Mouse (Mus musculus) erythroblast, embryonic 14.5 days (primary cell): ENCODE data around the gene Lgals9. TPM values are rescaled to one million over a fixed set of nuclear protein-coding genes. Genes with fewer than 3 reads are reported as not detected.

Experiments
- H3K27me3 ChIP-seq: 2 replicates; pipeline ENCODE4 v1.6.1; 2012; ENCODE audit warnings: inconsistent platforms; ENCODE audit not compliant: control insufficient read depth
- H3K36me3 ChIP-seq: 2 replicates; pipeline ENCODE4 v1.6.1; 2012; ENCODE audit warnings: mild to moderate bottlenecking, inconsistent platforms; ENCODE audit not compliant: control insufficient read depth
- H3K4me1 ChIP-seq: 2 replicates; pipeline ENCODE4 v1.6.1; 2012; ENCODE audit warnings: inconsistent platforms; ENCODE audit not compliant: control insufficient read depth
- H3K4me3 ChIP-seq: replicated peaks from 2 replicates; pipeline ENCODE3; 2012; ENCODE audit warnings: moderate library complexity, mild to moderate bottlenecking, inconsistent platforms
- H3K9me3 ChIP-seq: 2 replicates; pipeline ENCODE4 v1.6.1; 2012; ENCODE audit warnings: low read length, inconsistent platforms, mixed read lengths; ENCODE audit not compliant: control insufficient read depth
- GATA1 ChIP-seq: IDR thresholded peaks from 2 replicates; pipeline ENCODE4 v1.6.1; 2012; ENCODE audit warnings: low read length, inconsistent platforms, mixed read lengths
- TAL1 ChIP-seq: IDR thresholded peaks from 3 replicates; pipeline ENCODE4 v1.6.1; 2012; ENCODE audit warnings: low read length, inconsistent platforms, mixed read lengths
- polyA plus RNA-seq: library from polyadenylated mRNA; stranded (reverse); fragments of >175 nt; gene quantifications from 2 replicates; pipeline ENCODE4 v1.2.3, GENCODE M21; 2012

The Lgals9 gene
- polyA plus RNA-seq, 1 experiment = 0.11 TPM

DNA sequence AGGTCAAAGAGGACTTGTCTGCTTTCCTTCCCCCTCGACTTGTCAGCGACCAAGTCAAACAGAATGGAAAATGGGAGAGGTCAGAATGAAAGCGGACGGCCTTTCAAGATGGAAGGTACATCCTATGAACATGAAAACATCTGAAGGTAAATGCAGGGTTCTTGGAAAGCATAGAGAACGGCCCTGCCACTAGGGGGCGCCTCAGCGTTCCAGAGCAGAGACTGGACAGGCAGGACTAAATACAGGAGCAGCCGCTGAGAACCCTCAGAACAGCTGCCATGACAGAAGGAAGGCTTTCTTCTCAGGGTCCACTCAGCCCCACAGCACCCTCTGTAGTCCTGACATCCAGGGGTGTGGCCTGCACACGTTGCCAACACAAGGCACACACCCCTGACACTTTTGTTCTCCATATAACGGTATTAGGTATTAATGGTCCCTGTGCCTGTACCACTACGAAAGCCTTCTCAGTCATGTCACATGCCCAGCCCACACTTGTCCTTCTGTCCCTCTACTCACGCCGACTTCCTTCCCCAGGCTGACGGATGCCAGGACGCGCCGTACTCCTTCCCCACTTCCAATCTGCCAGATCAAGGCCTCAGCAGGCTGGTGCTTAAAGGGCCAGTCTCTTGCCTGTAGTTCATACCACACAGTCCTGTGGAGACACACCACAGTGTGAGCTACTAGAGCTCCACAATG, 35.2 kb upstream of the Lgals9 start:
- TF ChIP-seq TAL1 (no peak), GATA1 (no peak)
- Histone ChIP-seq H3K4me1 (peaks cover 6% of the 10 kb centered on the region), H3K36me3 (peaks cover 64% of the 10 kb centered on the region)

DNA sequence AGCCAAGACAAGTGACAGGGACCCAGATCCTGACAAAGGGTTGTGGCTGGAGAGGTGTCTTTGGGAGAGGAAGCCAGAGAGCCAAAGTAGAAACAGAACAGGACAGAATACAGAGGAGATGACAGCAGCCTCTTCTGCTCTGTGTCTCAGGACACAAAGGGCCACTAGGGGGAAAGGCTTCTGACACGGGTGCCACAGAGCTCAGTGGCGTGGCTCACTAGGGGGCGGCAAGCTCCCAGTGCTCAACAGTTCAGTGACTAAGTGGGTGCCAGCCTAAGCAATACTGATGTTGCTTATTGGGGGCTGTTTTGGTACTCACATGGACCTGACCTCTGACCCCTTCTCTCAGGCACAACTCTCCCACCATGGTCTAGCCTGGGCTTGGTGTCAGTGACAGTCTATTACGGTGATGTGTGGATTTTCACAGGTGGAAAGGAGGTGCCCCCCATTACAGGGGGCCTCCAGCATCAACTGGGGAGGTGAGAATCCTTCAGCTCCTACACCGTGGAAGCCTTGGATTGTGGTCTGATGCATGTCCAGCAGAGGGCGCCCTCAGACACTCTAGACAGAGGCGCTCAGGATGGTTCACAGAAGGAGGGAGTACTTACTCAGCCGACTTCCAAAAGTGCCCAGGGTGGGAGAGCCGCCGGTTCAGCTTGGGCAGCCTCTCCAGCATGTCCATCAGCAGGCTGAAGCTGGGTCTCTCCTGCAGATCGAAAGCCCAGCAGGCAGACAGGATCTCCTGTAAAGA, 34.4 kb upstream of the Lgals9 start:
- Histone ChIP-seq H3K36me3 (peaks cover 65% of the 10 kb centered on the region), H3K9me3 (no peaks in the 10 kb centered on the region), H3K4me1 (peaks cover 8% of the 10 kb centered on the region), H3K27me3 (no peaks in the 10 kb centered on the region), H3K4me3 (no peak overlapping the region)
- TF ChIP-seq TAL1 (no peak), GATA1 (no peak)

More for the DNA sequence above, 35.2 kb upstream of the Lgals9 start:
- Histone ChIP-seq H3K4me3 (no peak overlapping the region), H3K9me3 (no peaks in the 10 kb centered on the region), H3K27me3 (no peaks in the 10 kb centered on the region)

GRCm38 (mm10) chr11:79017161-79017606, 32.4 kb upstream of the Lgals9 start:
- Histone ChIP-seq H3K4me3 (no peak overlapping the region), H3K36me3 (peaks cover 65% of the 10 kb centered on the region), H3K9me3 (no peaks in the 10 kb centered on the region), H3K4me1 (peaks cover 8% of the 10 kb centered on the region), H3K27me3 (no peaks in the 10 kb centered on the region)
- TF ChIP-seq TAL1 = no peak
- no peak for TF ChIP-seq GATA1

DNA sequence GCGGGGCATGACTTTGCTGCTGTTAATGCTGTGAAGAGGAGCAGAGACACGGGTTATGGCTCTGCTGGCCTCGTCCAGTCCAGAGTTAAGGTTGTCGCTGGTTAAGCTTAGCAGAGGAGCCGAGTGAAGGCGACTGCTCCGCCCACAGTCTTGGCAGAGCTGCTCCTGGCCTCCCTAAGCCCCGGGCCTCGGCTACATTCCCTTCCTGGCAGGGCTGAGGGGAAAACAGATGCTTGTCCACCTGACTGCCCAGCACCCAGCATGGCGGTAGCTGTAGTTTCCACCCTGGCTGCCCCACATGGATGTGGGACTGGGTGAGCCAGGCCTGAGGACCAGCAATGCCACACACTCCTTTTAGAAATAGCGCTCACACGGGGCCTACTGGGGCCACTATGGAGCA, 31.5 kb upstream of the Lgals9 start:
- Histone ChIP-seq H3K27me3 (no peaks in the 10 kb centered on the region), H3K4me1 (peaks cover 8% of the 10 kb centered on the region), H3K4me3 (no peak overlapping the region), H3K9me3 (no peaks in the 10 kb centered on the region), H3K36me3 (peaks cover 60% of the 10 kb centered on the region)
- TF ChIP-seq GATA1 (no peak), TAL1 (no peak)

- Histone ChIP-seq H3K4me3 (no peak overlapping the region), H3K36me3 (peaks cover 55% of the 10 kb centered on the region), H3K4me1 (peaks cover 8% of the 10 kb centered on the region), H3K9me3 (no peaks in the 10 kb centered on the region), H3K27me3 (no peaks in the 10 kb centered on the region)
- no peak for TF ChIP-seq GATA1
- TF ChIP-seq TAL1 = no peak
These were observed 31.0 kb upstream of the Lgals9 start for GRCm38 (mm10) chr11:79015660-79016215.

GRCm38 (mm10) chr11:79014602-79015325, 30.0 kb upstream of the Lgals9 start:
- Histone ChIP-seq H3K36me3 (peaks cover 45% of the 10 kb centered on the region), H3K4me1 (peaks cover 8% of the 10 kb centered on the region), H3K27me3 (no peaks in the 10 kb centered on the region), H3K9me3 (no peaks in the 10 kb centered on the region), H3K4me3 (no peak overlapping the region)
- TF ChIP-seq GATA1 (no peak), TAL1 (no peak)

DNA sequence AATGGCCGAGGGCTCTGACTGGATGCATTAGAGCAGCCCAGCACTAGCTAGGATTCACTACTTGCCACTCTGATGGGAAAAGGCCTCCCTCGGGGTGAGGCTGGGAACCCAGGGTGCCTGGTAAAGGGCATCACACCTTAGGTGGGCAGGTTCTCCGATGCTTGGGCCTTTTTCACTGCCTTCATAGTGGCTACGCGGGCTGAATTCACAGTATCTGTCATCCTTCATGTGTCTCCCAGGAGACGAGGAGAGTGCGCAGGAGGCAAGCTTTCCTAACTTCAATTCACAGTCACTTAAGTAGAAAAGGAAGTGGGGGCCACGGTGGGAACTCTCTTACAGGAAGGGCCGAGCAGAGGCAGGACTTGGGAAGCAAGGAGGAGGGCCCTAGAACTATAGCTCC, 29.1 kb upstream of the Lgals9 start:
- TF ChIP-seq TAL1 (no peak), GATA1 (no peak)
- no peaks in the 10 kb centered on the region for H3K9me3 ChIP-seq
- H3K4me1 ChIP-seq = peaks cover 4% of the 10 kb centered on the region
- no peaks in the 10 kb centered on the region for H3K27me3 ChIP-seq
- H3K36me3 ChIP-seq = peaks cover 35% of the 10 kb centered on the region
- H3K4me3 ChIP-seq = no peak overlapping the region

DNA sequence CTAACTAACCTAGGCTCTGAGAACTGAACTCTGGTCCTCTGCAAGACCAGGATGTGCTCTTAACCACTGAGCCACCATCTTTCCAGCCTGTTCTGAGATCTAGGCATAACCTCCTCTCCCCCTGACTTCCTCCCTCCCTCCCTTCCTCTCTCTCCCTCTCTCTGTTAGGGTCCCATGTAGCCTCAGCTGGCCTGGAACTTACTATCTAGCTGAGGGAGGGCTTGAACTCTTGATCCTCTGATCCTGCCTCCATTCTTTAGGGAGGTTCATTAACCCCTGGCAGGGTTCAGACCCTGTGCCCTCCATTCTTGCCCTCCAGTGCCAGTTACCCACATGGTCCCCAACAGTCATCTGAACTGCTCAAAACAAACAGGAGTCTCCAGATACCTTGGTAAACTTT, 28.3 kb upstream of the Lgals9 start:
- H3K27me3 ChIP-seq = no peaks in the 10 kb centered on the region
- H3K4me3 ChIP-seq = no peak overlapping the region
- H3K4me1 ChIP-seq = peaks cover 10% of the 10 kb centered on the region
- H3K36me3 ChIP-seq = peaks cover 28% of the 10 kb centered on the region
- TF ChIP-seq GATA1 (no peak), TAL1 (no peak)
- H3K9me3 ChIP-seq = no peaks in the 10 kb centered on the region
